Mouse (Mus musculus) embryonic fibroblast, embryonic 13.5 days (primary cell): ENCODE measurements around the gene Fah. TPM values are rescaled to one million over a fixed set of nuclear protein-coding genes. Genes with fewer than 3 reads are reported as not detected.

ENCODE experiments used
- H3K27ac ChIP-seq: 2 replicates; pipeline ENCODE4 v1.5.1; 2012; ENCODE audit warnings: low read length, control low read depth, inconsistent platforms; ENCODE audit not compliant: insufficient read depth
- H3K4me1 ChIP-seq: 2 replicates; pipeline ENCODE4 v1.6.1; 2011; ENCODE audit warnings: low read length; ENCODE audit not compliant: control insufficient read depth, insufficient read depth
- H3K4me3 ChIP-seq: 2 replicates; pipeline ENCODE4 v1.5.1; 2011; ENCODE audit warnings: mild to moderate bottlenecking, control low read depth, low read length; ENCODE audit not compliant: insufficient read depth
- CTCF ChIP-seq: IDR thresholded peaks from 2 replicates; pipeline ENCODE4 v1.5.1; 2011; ENCODE audit warnings: mild to moderate bottlenecking, control low read depth, low read length, moderate library complexity, borderline replicate concordance; ENCODE audit not compliant: insufficient read depth
- POLR2A ChIP-seq: IDR thresholded peaks from 2 replicates; pipeline ENCODE4 v1.6.1; 2011; ENCODE audit warnings: low read depth, mild to moderate bottlenecking, control low read depth, low read length, moderate library complexity
- polyA plus RNA-seq: library from polyadenylated mRNA; stranded (reverse); fragments of >200 nt; gene quantifications from 2 replicates; pipeline ENCODE4 v1.2.4, GENCODE M21; 2011; ENCODE audit warnings: low read depth; ENCODE audit not compliant: missing spikeins, insufficient read length

The Fah gene
- polyA plus RNA-seq, 1 experiment: 41.5 TPM

- peaks cover 5% of the 10 kb centered on the region; the same call in 1 of the 2 replicates for H3K4me1 ChIP-seq
- no peak overlapping the region for H3K27ac ChIP-seq
- no peak for TF ChIP-seq CTCF
- TF ChIP-seq POLR2A: no peak
- no peak overlapping the region for H3K4me3 ChIP-seq
Measured at GRCm38 (mm10) chr7:84578841-84579240, 27.7 kb downstream of the Fah start.

- TF ChIP-seq POLR2A (no peak), CTCF (no peak)
- Histone ChIP-seq H3K4me1 (peaks cover 5% of the 10 kb centered on the region; the same call in 1 of the 2 replicates), H3K27ac (no peak overlapping the region), H3K4me3 (no peak overlapping the region)
Measured at GRCm38 (mm10) chr7:84577034-84577433, 29.5 kb downstream of the Fah start.

- no peak for TF ChIP-seq CTCF
- no peak for TF ChIP-seq POLR2A
- Histone ChIP-seq H3K4me1 (peaks cover 9% of the 10 kb centered on the region), H3K4me3 (no peak overlapping the region)
Measured at GRCm38 (mm10) chr7:84566200-84566599, 40.3 kb downstream of the Fah start.

GRCm38 (mm10) chr7:84564236-84564635 is 42.3 kb downstream of the Fah start:
- Histone ChIP-seq H3K27ac (no peak overlapping the region), H3K4me3 (no peak overlapping the region), H3K4me1 (peaks cover 9% of the 10 kb centered on the region)
- no peak for TF ChIP-seq POLR2A
- TF ChIP-seq CTCF: no peak

More at GRCm38 (mm10) chr7:84566200-84566599, 40.3 kb downstream of the Fah start:
- H3K27ac ChIP-seq: no peak overlapping the region; the same call in 1 of the 2 replicates

- Histone ChIP-seq H3K27ac (no peak overlapping the region), H3K4me3 (no peak overlapping the region), H3K4me1 (peaks cover 6% of the 10 kb centered on the region)
- TF ChIP-seq POLR2A (no peak), CTCF (no peak)
Measured at GRCm38 (mm10) chr7:84560500-84560899, 46.0 kb downstream of the Fah start.

GRCm38 (mm10) chr7:84557332-84557731 is 49.2 kb downstream of the Fah start:
- no peak overlapping the region for H3K4me3 ChIP-seq
- peak overlapping the region; percentile 97 for H3K27ac ChIP-seq
- TF ChIP-seq CTCF: no peak
- no peak for TF ChIP-seq POLR2A
- H3K4me1 ChIP-seq: peaks cover 5% of the 10 kb centered on the region

- H3K4me1 ChIP-seq: peaks cover 5% of the 10 kb centered on the region
- no peak overlapping the region for H3K4me3 ChIP-seq
- TF ChIP-seq CTCF (no peak), POLR2A (no peak)
- no peak overlapping the region for H3K27ac ChIP-seq
Measured at GRCm38 (mm10) chr7:84555294-84555693, 51.2 kb downstream of the Fah start.

GRCm38 (mm10) chr7:84551472-84551871 is 55.0 kb downstream of the Fah start:
- no peak overlapping the region for H3K27ac ChIP-seq
- TF ChIP-seq CTCF (no peak), POLR2A (no peak)
- peaks cover 8% of the 10 kb centered on the region for H3K4me1 ChIP-seq
- H3K4me3 ChIP-seq: no peak overlapping the region

GRCm38 (mm10) chr7:84546667-84547066 is 59.9 kb downstream of the Fah start:
- no peak for TF ChIP-seq CTCF
- no peak for TF ChIP-seq POLR2A
- Histone ChIP-seq H3K4me3 (no peak overlapping the region), H3K4me1 (peaks cover 21% of the 10 kb centered on the region), H3K27ac (peak overlapping the region; percentile 93)

- peaks cover 21% of the 10 kb centered on the region for H3K4me1 ChIP-seq
- no peak for TF ChIP-seq CTCF
- no peak for TF ChIP-seq POLR2A
- peak overlapping the region; percentile 93 for H3K27ac ChIP-seq
- no peak overlapping the region for H3K4me3 ChIP-seq
Measured at GRCm38 (mm10) chr7:84544946-84545345, 61.6 kb downstream of the Fah start.

Other genes starting within 250 kb of the Fah start
- gene Arnt2, start 196.5 kb downstream of the Fah start, polyA plus RNA-seq: 14.4 and 20.2 TPM in 2 replicates
- gene Gm2115, start 77.8 kb downstream of the Fah start, polyA plus RNA-seq: 37.2 and 59.1 TPM in 2 replicates
- gene Zfand6, start 83.2 kb upstream of the Fah start, polyA plus RNA-seq: 99.8 and 123 TPM in 2 replicates
- not detected in 2 replicates for gene Olfr291, start 246.8 kb upstream of the Fah start, polyA plus RNA-seq